Mouse (Mus musculus): Measurements from ENCODE around the gene Tspan9.

Tspan9 gene

GRCm38 (mm10) chr6:128036597-128036996 is 106.8 kb downstream of the Tspan9 start:
- DNase-seq (ENCODE audit: low read depth, low spot score), result no peak

DNA sequence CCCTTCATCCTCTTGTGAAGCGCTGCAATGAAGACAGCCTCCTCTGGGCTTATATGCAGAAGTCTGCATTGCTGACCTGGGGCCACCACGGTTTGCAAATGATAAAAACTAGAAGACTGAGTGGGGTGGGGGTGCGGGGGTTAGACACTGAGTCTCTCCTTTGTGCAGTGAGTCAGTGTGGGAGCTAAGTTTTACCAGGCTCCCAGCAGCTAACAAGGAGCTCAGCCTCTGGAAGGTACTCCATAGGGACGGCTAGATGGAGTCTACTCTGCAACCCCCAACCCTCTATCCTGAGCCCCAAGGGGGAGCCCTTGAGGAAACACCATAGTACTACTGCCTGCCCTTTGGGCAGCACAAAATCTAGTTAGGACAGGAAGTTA is 107.5 kb downstream of the Tspan9 start:
- no peak for DNase-seq (ENCODE audit: low read depth, low spot score)

DNA sequence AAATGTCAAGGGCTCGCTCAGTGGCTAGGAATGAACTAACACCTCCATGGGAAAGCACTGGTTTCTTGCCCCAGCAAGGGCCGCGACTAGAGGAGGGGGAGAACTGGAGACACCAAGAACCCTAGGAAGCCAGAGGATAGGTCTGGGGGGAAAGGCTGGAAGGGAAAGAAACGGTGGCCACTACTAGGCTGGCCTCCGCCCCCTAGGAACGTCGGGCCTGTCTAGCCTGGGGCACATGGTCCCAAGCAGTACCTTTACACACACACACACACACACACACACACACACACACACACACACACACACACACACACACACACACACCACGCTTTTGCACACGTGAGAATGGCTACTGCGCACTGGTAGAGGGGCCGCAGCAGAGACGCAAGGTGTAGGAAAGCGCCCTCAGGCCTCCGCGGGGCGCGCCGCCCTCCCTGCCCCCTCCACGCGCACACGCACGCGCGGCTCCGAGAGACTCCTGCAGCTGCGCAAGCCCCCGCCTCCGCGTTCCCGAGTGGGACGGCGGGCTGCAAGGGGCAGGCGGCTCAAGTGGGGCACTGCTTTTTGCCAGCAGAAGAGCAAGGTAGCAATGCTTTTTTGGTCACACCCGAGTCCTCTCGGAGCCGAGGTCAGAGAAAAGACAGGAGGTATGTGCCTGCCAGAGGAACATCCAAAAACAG is 108.0 kb downstream of the Tspan9 start:
- no peak for DNase-seq (ENCODE audit: low read depth, low spot score)

DNA sequence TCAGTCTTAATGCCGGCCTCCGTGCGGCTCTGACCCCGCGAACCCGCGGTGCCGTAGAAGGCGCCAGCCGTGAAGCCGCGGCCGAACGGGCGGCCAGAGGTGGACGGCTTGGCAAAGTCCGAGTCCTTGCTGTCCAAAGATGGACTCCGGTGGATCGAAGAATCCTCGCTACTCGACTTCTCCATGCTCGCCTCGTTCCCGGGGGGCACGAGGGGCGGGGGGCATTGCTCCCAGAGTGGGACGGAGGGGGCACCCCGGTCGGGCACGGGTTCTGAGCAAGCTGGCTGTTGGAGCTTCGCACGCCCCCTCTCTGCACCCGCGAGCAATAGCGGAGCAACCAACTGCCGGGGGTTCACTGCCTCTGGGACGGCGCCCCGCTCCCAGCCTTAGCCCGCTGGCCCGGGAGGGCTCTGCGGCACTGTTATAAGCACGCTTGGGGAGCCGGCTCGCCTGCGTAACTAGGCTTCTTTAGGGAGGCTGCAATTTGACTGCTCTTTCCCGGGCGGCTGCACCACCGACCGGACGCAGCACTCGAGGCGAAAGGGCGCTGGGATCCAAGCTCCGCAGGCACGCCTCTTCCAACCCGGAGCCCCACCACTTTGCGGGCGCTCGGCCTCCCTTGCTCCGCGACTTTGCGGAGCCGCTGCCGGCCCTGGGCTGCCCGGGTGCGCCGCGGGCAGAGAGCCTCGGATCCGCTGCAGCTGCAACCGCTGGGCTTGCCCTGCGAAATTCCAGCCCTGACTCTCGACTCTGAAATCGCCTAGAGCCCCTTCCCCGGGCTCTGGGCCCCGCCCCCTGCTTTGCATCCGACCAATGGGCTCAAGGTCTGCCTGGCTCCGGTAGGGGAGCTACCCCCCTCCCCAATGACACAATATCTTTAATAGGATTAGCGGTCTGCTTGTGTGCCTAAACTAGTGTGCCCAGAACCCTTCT is 108.8 kb downstream of the Tspan9 start:
- peak; percentile 42 for DNase-seq (ENCODE audit: low read depth, low spot score)

GRCm38 (mm10) chr6:128033868-128034250 is 109.5 kb downstream of the Tspan9 start:
- DNase-seq (ENCODE audit: low read depth, low spot score), result no peak

GRCm38 (mm10) chr6:128033172-128033867 is 110.1 kb downstream of the Tspan9 start:
- peak; percentile 33 for DNase-seq (ENCODE audit: low read depth, low spot score)

DNA sequence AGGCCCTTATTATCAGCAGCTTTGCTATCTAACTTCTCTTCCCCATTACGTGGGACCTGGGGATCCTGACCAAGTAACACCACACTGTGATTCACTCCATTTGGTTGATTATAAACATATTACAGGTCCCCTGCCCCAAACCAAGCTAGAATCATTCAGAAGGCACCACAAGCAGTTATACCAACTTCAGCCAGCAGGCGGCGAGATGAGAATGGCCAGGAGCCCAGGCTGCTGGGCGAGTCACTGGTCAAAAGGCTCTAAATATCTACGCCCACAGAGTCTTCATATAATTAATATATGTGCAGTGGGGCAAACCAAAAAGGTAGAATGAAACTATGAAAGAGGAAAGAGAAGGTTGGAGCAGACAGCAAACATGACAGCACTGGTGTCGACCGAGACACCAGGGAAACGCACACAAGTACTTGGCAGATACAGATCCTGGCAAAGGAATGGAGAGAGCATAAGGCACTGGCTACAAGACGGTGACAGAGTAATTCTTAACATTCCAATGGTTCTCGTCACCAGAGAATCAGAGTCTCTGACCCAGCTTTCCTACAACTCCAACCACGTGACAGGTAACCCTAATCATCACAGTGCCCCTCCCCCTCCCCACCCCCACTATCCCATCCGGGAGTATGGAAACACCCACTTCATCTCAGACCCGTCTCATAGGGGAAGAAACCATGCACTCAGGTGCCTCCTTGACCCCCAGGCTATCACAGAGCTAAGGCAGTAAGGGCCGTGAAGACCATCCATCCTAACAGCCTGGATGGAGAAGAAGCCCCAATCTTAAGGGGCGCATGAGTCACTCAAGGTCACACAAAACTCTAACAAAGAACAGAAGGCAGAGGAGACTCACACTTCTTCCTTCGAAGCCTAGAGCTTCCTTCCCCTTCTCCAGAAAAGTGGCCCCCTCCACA is 110.9 kb downstream of the Tspan9 start:
- peak; percentile 45 for DNase-seq (ENCODE audit: low read depth, low spot score)

DNA sequence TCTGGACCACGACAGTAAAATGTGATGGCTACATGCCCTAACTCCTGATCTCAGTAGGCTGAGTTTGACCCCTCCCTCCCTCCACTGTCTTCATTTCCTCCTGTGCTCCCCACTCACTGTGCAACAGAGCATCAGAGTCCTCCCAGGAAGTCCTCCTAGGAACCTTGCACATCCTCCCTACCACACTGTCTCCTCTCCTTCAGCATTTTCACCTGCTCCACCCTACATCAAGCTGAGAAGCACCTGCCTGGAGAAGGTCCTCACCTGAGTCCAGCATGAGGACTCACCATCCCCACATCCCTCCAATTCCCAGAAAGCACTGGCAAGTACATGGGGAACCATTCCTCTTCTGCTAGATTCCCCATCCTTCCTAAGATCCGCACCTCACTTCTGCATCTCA is 111.8 kb downstream of the Tspan9 start:
- no peak for DNase-seq (ENCODE audit: low read depth, low spot score)

- DNase-seq (ENCODE audit: low read depth, low spot score), result no peak
Observed at GRCm38 (mm10) chr6:128031096-128031495, 112.3 kb downstream of the Tspan9 start.

GRCm38 (mm10) chr6:128030475-128030874 is 112.9 kb downstream of the Tspan9 start:
- no peak for DNase-seq (ENCODE audit: low read depth, low spot score)

DNA sequence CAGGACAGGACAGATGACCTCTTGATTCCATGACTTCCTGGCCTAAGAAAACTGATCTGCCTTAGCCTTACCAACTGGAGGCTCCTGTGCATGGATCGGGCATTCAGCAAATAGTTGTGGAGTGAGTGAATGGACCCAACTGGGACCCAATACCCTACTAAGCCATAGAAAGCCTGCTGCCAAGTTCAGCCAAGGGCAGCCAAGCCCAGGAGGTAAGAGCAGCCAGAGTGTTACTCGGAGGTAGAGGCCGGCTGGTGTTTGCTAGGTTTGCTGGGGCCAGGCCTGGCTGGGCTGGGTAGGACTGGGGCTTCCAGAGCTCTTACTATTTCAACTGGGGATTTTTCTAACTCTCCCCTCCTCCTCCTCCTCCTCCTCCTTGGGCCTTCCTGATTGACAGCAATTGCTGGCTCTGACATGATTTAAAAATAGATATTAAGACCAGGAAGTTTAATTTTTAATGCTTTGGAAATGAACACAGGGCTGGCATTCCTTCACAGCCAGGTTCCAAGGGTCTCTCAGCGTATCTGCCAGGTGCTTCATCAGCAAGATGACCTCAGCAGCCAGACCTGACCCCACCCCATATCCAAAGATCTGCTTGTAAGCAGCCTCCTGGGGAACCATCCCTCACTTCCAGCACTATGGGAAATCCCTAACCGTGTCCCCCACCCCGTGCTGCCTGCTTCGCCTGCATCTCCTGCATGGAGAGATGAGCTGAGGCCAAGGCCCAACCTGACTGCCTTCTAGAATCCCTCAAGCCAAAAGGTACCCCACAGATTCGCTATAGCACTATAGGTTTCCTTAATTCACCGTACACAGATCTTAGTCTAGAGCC is 113.7 kb downstream of the Tspan9 start:
- peak; percentile 49 for DNase-seq (ENCODE audit: low read depth, low spot score)

DNA sequence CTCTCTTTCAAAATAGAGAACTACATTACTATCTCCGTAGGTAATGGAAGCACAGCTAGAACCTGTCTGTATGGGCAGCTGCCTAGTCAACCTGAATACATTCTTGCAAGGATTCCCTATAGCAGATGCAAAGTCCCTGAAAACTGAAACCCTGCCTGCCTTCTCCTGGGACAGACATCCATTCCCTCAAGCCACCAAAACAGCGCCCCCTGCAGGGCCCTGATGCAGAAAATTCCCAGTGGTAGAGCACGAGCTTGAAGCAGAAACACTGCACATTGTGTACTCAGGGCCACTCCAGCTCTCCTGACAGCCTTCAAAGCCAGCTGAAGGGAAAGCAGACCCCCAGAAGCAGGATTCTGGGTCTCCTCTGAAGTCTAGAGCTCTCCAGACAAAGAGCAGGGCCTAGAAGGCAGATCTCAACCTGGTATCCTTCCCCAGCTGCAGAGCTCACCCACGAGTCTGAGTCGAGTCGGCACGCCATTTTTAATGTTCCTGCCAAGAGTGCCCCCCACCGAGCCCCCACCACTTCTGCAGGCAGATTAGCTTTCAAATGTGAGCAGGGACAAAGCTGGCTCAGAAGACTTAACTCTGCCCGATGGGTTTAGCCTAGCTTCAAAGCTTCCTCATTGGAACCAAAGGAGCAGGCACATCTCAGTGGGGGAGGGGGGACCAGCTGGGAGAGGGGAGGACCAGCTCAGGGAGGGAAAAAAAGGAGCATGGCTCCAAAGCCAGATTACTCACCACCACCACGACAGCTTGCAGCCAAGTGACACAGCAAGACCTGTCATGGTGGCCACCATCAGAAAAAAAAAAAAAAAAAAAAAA is 115.1 kb downstream of the Tspan9 start:
- DNase-seq (ENCODE audit: low read depth, low spot score), result no peak

DNA sequence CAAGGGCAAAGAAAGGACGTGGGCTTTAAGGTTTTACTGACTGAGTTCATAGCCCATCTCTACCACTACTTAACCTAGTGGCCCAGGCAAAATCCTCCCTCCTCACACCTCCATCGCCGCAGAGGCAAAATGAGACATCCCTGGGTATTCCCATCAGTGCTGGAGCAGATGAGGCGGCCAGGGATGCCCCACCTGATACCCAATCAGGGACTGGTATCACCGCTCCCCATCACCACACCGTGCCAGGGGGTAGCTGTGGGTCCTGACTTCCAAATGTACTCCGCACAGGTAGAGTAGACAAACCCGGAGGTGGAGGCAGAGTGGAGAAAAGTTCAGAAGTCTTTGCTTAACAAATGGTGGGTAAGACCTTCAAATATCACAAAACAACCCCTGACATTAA is 117.4 kb downstream of the Tspan9 start:
- DNase-seq (ENCODE audit: low read depth, low spot score), result no peak

DNA sequence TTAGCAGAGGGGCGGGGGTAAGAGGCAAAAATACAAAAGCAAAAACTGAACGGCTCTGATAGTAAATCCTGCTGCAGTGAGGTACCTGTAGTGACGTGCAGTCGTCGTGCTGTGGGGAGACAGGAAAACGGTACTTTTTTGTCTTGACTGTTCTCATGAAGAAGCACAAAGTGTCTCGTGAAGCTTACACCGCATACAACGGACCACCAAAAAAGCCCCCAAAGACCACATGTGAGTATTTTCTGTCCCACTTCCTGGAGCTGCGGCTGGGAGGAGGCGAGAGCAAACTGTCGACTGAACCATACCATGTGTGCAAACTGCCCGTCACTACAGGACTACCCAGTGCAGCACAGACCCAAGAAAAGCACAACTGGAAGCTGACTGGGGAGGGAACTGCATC is 117.8 kb downstream of the Tspan9 start:
- no peak for DNase-seq (ENCODE audit: low read depth, low spot score)

DNA sequence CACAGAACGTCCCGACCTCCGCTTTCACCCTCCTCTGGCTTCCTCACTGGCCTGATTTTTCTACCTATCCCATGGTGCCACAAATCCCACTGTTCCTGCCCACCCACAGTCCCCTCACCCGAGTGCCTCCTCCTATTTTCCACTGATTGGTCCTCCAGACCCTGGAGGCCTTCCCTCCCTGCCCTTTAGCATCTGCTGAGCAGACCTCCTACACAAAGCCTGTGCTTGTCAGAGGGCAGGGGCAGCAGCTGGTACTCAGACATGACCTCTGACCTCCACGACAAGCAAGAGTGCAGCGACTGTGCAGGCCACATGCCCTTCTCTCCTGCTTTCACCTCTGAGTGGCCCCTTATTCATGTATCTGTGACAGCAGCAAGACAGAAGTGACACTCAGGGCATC is 121.2 kb downstream of the Tspan9 start:
- DNase-seq (ENCODE audit: low read depth, low spot score), result no peak

DNA sequence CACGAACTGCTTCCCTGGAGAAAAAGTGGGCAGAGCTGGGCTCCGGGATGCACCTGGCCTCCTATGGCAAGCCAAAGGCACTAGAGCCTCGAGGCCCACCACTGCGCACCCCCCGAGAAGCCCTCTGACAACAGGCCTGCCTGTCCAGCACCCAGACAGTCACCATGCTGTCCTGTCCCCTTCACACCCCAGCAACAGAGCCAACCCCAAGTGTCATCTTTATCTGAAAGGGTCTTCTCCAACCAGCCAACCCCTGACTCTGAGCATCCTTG is 121.5 kb downstream of the Tspan9 start:
- no peak for DNase-seq (ENCODE audit: low read depth, low spot score)

- DNase-seq (ENCODE audit: low read depth, low spot score), result no peak
Observed at GRCm38 (mm10) chr6:128021106-128021930, 122.1 kb downstream of the Tspan9 start.

GRCm38 (mm10) chr6:128020521-128021057 is 122.8 kb downstream of the Tspan9 start:
- peak; percentile 25 for DNase-seq (ENCODE audit: low read depth, low spot score)

DNA sequence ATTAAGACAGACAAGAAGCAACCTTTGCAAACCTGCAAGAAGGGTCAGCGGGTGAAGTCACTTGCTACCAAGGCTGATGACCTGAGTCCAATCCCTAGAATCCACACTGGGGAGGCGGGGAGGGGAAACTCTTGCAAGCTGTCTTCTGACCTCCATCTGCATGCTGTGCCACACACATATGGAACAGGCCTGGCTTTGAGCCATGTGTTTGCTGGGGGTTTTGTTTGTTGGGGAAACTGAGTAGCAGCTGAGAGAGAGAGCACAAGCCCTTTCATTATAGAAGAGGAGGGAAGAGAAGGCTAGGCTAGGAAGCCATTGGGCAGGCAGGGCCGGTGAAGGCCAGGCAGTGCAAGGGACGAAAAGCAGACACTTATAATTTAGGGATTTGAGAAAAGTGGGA is 123.3 kb downstream of the Tspan9 start:
- DNase-seq (ENCODE audit: low read depth, low spot score), result no peak
